Mouse (Mus musculus) CH12.LX (cell line): ENCODE results near the gene Ldlrad1. TPM values are rescaled to one million over a fixed set of nuclear protein-coding genes. Genes with fewer than 3 reads are reported as not detected.

Experiments
- DNase-seq: peaks from one replicate; pipeline ENCODE4 v3.0.0-alpha.2; 2013; ENCODE audit errors: extremely low read depth
- H3K27ac ChIP-seq: 2 replicates; pipeline ENCODE4 v1.5.1; 2012; ENCODE audit warnings: low read depth, mild to moderate bottlenecking, control low read depth, moderate library complexity; ENCODE audit not compliant: insufficient read depth
- H3K27me3 ChIP-seq: replicated peaks from 2 replicates; pipeline ENCODE3; 2012; ENCODE audit warnings: inconsistent platforms
- H3K36me3 ChIP-seq, 2 experiments: replicated peaks in 1 of 2; 2 replicates each; pipeline versions ENCODE3 to v1.6.1; 2012; ENCODE audit warnings: inconsistent platforms in 1 of 2, low read length in 1 of 2, mild to moderate bottlenecking in 1 of 2, mixed read lengths in 1 of 2, moderate library complexity in 1 of 2; ENCODE audit not compliant: control insufficient read depth in 1 of 2, insufficient read depth in 1 of 2
- H3K4me1 ChIP-seq, 2 experiments: 2 replicates each; pipeline ENCODE4 v1.6.1; 2012; ENCODE audit warnings: inconsistent platforms in 1 of 2, moderate library complexity in 1 of 2; ENCODE audit not compliant: insufficient read depth in 2 of 2, control insufficient read depth in 1 of 2
- H3K4me2 ChIP-seq: 2 replicates; pipeline ENCODE4 v1.6.1; 2012; ENCODE audit warnings: low read depth, mild to moderate bottlenecking, control low read depth; ENCODE audit not compliant: poor library complexity, insufficient read depth, severe bottlenecking
- H3K4me3 ChIP-seq, 3 experiments: fragments of 150-350 bp in 1 of 3; sonication (generic) in 1 of 3; replicated peaks in 1 of 3; 2 replicates each; pipeline versions ENCODE3 to v1.5.1; 2011 to 2012; ENCODE audit warnings: low read depth in 2 of 3, low read length in 2 of 3, mild to moderate bottlenecking in 2 of 3, moderate library complexity in 2 of 3, control low read depth in 1 of 3, improper control_type of control experiment in 1 of 3, inconsistent platforms in 1 of 3, mixed read lengths in 1 of 3; ENCODE audit not compliant: poor library complexity in 1 of 3
- H3K79me2 ChIP-seq: replicated peaks from 2 replicates; pipeline ENCODE4 v1.6.1; 2012; ENCODE audit warnings: mild to moderate bottlenecking, moderate library complexity; ENCODE audit not compliant: control insufficient read depth, poor library complexity, insufficient read depth, severe bottlenecking; ENCODE audit errors: extremely low read depth
- H3K9ac ChIP-seq: 2 replicates; pipeline ENCODE4 v1.6.1; 2012; ENCODE audit warnings: low read depth, mild to moderate bottlenecking, control low read depth, moderate library complexity; ENCODE audit not compliant: insufficient read depth
- H3K9me3 ChIP-seq: replicated peaks from 2 replicates; pipeline ENCODE3; 2012; ENCODE audit warnings: low read length, inconsistent platforms, mixed read lengths
- CHD2 ChIP-seq: IDR thresholded peaks from 2 replicates; pipeline ENCODE4 v1.6.1; 2011; ENCODE audit warnings: low read length, improper control_type of control experiment
- CTCF ChIP-seq, 2 experiments: IDR thresholded peaks in 1 of 2; conservative IDR thresholded peaks in 1 of 2; 2 replicates each; pipeline ENCODE4 v1.5.1; 2011 to 2012; ENCODE audit warnings: low read depth in 2 of 2, low read length in 2 of 2, improper control_type of control experiment in 1 of 2, inconsistent platforms in 1 of 2, mild to moderate bottlenecking in 1 of 2, moderate library complexity in 1 of 2
- EP300 ChIP-seq: IDR thresholded peaks from 2 replicates; pipeline ENCODE4 v1.6.1; 2011; ENCODE audit warnings: low read length, improper control_type of control experiment
- HCFC1 ChIP-seq: IDR thresholded peaks from 2 replicates; pipeline ENCODE4 v1.6.1; 2012; ENCODE audit warnings: low read depth, mild to moderate bottlenecking, inconsistent platforms, low read length, improper control_type of control experiment
- IRF4 ChIP-seq: IDR thresholded peaks from 2 replicates; pipeline ENCODE4 v1.6.1; 2014; ENCODE audit warnings: low read depth, mild to moderate bottlenecking, inconsistent platforms, low read length, improper control_type of control experiment
- MAZ ChIP-seq: IDR thresholded peaks from 2 replicates; pipeline ENCODE4 v1.6.1; 2012; ENCODE audit warnings: low read depth, mild to moderate bottlenecking, inconsistent platforms, low read length, improper control_type of control experiment, moderate library complexity
- MYC ChIP-seq: IDR thresholded peaks from 2 replicates; pipeline ENCODE4 v1.6.1; 2011; ENCODE audit warnings: low read depth, mild to moderate bottlenecking, improper control_type of control experiment, low read length
- RAD21 ChIP-seq: IDR thresholded peaks from 2 replicates; pipeline ENCODE4 v1.6.1; 2011; ENCODE audit warnings: low read depth, mild to moderate bottlenecking, low read length, improper control_type of control experiment, moderate library complexity
- RCOR1 ChIP-seq: conservative IDR thresholded peaks from 2 replicates; pipeline ENCODE4 v1.6.1; 2012; ENCODE audit warnings: low read depth, mild to moderate bottlenecking, inconsistent platforms, low read length, improper control_type of control experiment
- SIN3A ChIP-seq: IDR thresholded peaks from 2 replicates; pipeline ENCODE4 v1.6.1; 2012; ENCODE audit warnings: low read length, improper control_type of control experiment, inconsistent platforms
- SMC3 ChIP-seq: IDR thresholded peaks from 2 replicates; pipeline ENCODE4 v1.6.1; 2011; ENCODE audit warnings: low read depth, low read length, improper control_type of control experiment
- UBTF ChIP-seq: IDR thresholded peaks from 2 replicates; pipeline ENCODE4 v1.6.1; 2012; ENCODE audit warnings: low read depth, mild to moderate bottlenecking, inconsistent platforms, low read length, improper control_type of control experiment, moderate library complexity
- ZC3H11A ChIP-seq: IDR thresholded peaks from 2 replicates; pipeline ENCODE4 v1.6.1; 2012; ENCODE audit warnings: low read depth, mild to moderate bottlenecking, inconsistent platforms, low read length, improper control_type of control experiment
- ZKSCAN1 ChIP-seq: IDR thresholded peaks from 2 replicates; pipeline ENCODE4 v1.6.1; 2012; ENCODE audit warnings: low read depth, inconsistent platforms, low read length, improper control_type of control experiment, borderline replicate concordance
- dilution Hi-C: fragments of 300-500 bp; cut with MboI; formaldehyde crosslinking; loops from 2 replicates; pipeline ENCODE4 v1.14.3; 2020; ENCODE audit warnings: low sequenced_read_pairs; ENCODE audit not compliant: extremely low pct_unique_long_range_greater_than_20kb, extremely low pct_ligation_motif_present
- in situ Hi-C: fragments of 300-500 bp; cut with MboI; formaldehyde crosslinking; loops from 3 replicates; pipeline ENCODE4 v1.14.3; 2019; ENCODE audit warnings: low sequenced_read_pairs, low pct_ligation_motif_present, low pct_unique_long_range_greater_than_20kb, mixed read lengths
- polyA plus RNA-seq: library from polyadenylated mRNA; unstranded; fragments of >175 nt; gene quantifications from 2 replicates; pipeline ENCODE4 v1.2.1, GENCODE M21; 2012; ENCODE audit warnings: low read depth; ENCODE audit not compliant: insufficient read length
- total RNA-seq, 2 experiments: library from RNA; depleted of rRNA; stranded (reverse); fragments of 300-350 nt in 1 of 2; fragments of >200 nt in 1 of 2; gene quantifications; 2 replicates each; pipeline ENCODE4 v1.2.3; 2012 to 2014

Gene Ldlrad1
- total and polyA plus RNA-seq, 3 experiments: not detected

DNA sequence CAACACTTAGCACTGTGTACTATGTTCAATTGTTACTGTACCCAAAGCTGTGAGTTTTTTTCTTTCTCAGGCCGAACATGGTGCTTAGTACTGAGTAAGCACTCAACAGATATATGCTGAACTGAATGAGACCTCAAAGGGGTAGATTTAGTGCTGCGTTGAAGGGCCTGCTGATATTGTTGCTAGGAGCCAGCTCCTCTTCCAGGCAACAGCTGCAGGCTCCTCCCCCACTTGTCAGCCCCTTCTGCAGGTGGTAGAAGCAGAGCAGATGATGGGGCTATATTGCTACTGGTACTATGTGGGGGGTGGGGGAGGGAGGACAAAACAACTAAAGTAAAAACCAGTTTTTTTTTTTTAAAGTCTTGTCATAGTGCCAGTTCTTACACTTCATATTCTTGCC lies 40.5 kb downstream of the Ldlrad1 start:
- Histone ChIP-seq H3K9me3 (no peaks in the 10 kb centered on the region), H3K79me2 (peaks cover 6% of the 10 kb centered on the region), H3K4me3 (no peak overlapping the region), H3K27me3 (no peaks in the 10 kb centered on the region), H3K4me1 (peaks cover 0 to 39% of the 10 kb centered on the region in 2 experiments; a peak in 2 of 4 replicates), H3K27ac (no peak overlapping the region), H3K4me2 (no peak overlapping the region), H3K36me3 (peaks cover 5 to 26% of the 10 kb centered on the region in 2 experiments), H3K9ac (no peak overlapping the region)
- dilution Hi-C loops: no loop called here
- no peak for TF ChIP-seq SMC3
- TF ChIP-seq UBTF: no peak
- no peak for TF ChIP-seq RCOR1
- no peak for TF ChIP-seq IRF4
- no peak for TF ChIP-seq MYC
- TF ChIP-seq CTCF (conservative IDR thresholded peaks at IDR 0.05 in 1 of 2, IDR thresholded peaks at IDR 0.05 in 1 of 2; ENCODE audit: low read depth in 2 of 2, low read length in 2 of 2): no peak
- TF ChIP-seq EP300: no peak
- TF ChIP-seq HCFC1: no peak
- TF ChIP-seq CHD2: no peak
- no peak for TF ChIP-seq MAZ
- DNase-seq: peak; percentile 19
- in situ Hi-C loops: no loop called here

DNA sequence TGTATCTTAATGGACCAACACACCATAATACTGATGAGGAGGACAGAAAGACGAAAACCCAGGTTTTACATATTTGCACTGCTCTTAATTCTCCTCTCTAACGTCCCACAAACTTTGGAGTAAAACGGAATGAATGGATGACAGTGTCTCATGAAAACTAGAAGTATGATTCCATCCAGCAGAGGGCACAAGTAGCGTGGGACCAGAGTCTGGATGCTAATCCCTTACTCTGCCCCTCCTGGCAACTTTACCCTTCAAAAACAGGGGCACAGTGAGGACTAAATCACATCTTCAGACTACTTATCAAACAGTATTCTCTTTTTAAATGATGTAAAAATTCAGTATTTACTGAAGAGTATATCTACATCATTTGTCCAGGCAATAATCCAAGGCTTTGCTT lies 41.5 kb downstream of the Ldlrad1 start:
- peak; percentile 65 for DNase-seq
- H3K79me2 ChIP-seq: peaks cover 6% of the 10 kb centered on the region
- peaks cover 5 to 16% of the 10 kb centered on the region in 2 experiments for H3K36me3 ChIP-seq
- in situ Hi-C loops (loop anchor here (5.0 kb wide), 1 partner anchor 97 kb away; no protein-coding TSS in a partner anchor), dilution Hi-C loops (no loop called here)
- no peak overlapping the region for H3K4me2 ChIP-seq
- H3K4me3 ChIP-seq: no peak overlapping the region
- H3K9me3 ChIP-seq: no peaks in the 10 kb centered on the region
- no peak overlapping the region for H3K9ac ChIP-seq
- no peak for TF ChIP-seq EP300
- TF ChIP-seq RAD21: peak; percentile 77
- peak; percentile 87 for TF ChIP-seq SMC3
- TF ChIP-seq CTCF (conservative IDR thresholded peaks at IDR 0.05 in 1 of 2, IDR thresholded peaks at IDR 0.05 in 1 of 2; ENCODE audit: low read depth in 2 of 2, low read length in 2 of 2): peak; percentile 37 to 87; a peak in 3 of 4 replicates
- TF ChIP-seq ZC3H11A: peak; percentile 4; the same call in 1 of the 2 replicates
- H3K4me1 ChIP-seq: peaks cover 2 to 44% of the 10 kb centered on the region in 2 experiments; a peak in 3 of 4 replicates
- H3K27ac ChIP-seq: no peak overlapping the region
- H3K27me3 ChIP-seq: no peaks in the 10 kb centered on the region

DNA sequence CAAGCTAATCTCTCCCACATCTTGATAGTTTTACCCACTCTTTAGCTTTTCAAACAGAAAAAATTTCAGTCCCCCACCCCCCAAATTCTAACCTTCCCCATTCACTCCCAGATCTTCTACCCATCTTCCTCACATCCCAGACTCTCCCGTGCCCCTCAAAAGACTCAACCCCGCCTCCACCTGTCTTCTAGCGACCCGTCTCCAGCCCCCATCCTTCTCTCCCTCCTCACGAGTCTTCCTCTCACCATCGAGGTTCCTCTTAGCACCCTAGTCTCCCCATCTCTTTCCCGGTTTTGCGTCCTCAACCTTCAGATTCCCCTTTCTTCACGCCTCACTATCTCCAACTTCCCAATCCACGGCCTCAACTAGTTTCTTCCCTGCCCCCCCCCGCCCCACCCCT lies 43.5 kb downstream of the Ldlrad1 start:
- dilution Hi-C loops (no loop called here), in situ Hi-C loops (loop anchor here (5.0 kb wide), 1 partner anchor 95 kb away; no protein-coding TSS in a partner anchor)
- TF ChIP-seq ZKSCAN1 (no peak), SIN3A (peak; percentile 28; the same call in 1 of the 2 replicates)
- peak; percentile 5 for DNase-seq
- Histone ChIP-seq H3K27ac (no peak overlapping the region), H3K4me1 (peaks cover 2 to 44% of the 10 kb centered on the region in 2 experiments; a peak in 3 of 4 replicates), H3K79me2 (peaks cover 6% of the 10 kb centered on the region), H3K4me3 (peak overlapping the region; percentile 75 to 77 (median 77)), H3K36me3 (peaks cover under 1 to 2% of the 10 kb centered on the region in 2 experiments), H3K9ac (peak overlapping the region; percentile 81), H3K27me3 (no peaks in the 10 kb centered on the region), H3K4me2 (peak overlapping the region; percentile 94), H3K9me3 (no peaks in the 10 kb centered on the region)
